Mouse (Mus musculus): ENCODE results near the gene Mamdc4. TPM values are rescaled to one million over a fixed set of nuclear protein-coding genes. Genes with fewer than 3 reads are reported as not detected.

Mamdc4 gene
- total and polyA plus RNA-seq, 3 experiments, result 17.6 to 21.6 TPM; not detected in 1

- Histone ChIP-seq H3K9ac (ENCODE audit: control insufficient read depth, low read depth, low read length, poor library complexity, severe bottlenecking) (no peak overlapping the region), H3K27ac (ENCODE audit: control insufficient read depth, low read depth, low read length) (no peak overlapping the region), H3K79me2 (ENCODE audit: control insufficient read depth, insufficient read depth, low read length, poor library complexity) (no peaks in the 10 kb centered on the region), H3K9me3 (replicated peaks; ENCODE audit: insufficient read depth, low read length) (no peaks in the 10 kb centered on the region), H3K36me3 (ENCODE audit: control insufficient read depth in 1 of 2, insufficient read depth in 2 of 2, low read length in 2 of 2) (peaks cover 0 to 5% of the 10 kb centered on the region in 2 experiments; a peak in 2 of 4 replicates), H3K27me3 (ENCODE audit: control insufficient read depth in 1 of 2, insufficient read depth in 2 of 2, low read length in 2 of 2) (no peaks in the 10 kb centered on the region), H3K4me3 (ENCODE audit: control insufficient read depth in 1 of 2, insufficient read depth in 1 of 2, low read depth in 2 of 2, low read length in 2 of 2) (peak overlapping the region in 1 of 2 experiments; percentile 84; a peak in 1 of 4 replicates), H3K4me1 (ENCODE audit: control insufficient read depth in 1 of 2, insufficient read depth in 2 of 2, low read length in 2 of 2) (peaks cover 0 to 22% of the 10 kb centered on the region in 2 experiments; a peak in 3 of 4 replicates)
- TF ChIP-seq MYC (IDR thresholded peaks at IDR 0.05; ENCODE audit: low read depth, low read length) (no peak), TCF12 (IDR thresholded peaks at IDR 0.05; ENCODE audit: low read depth, low read length) (no peak), KAT2A (conservative IDR thresholded peaks at IDR 0.05; ENCODE audit: low read depth, low read length) (no peak), MAZ (IDR thresholded peaks at IDR 0.05; ENCODE audit: low read depth, low read length) (0 out of 2 replicates have a peak, but pooled peaks have one; percentile 8), JUND (IDR thresholded peaks at IDR 0.05; ENCODE audit: low read depth, low read length) (no peak), BHLHE40 (IDR thresholded peaks at IDR 0.05; ENCODE audit: borderline replicate concordance, low read depth, low read length) (no peak)
- DNase-seq (ENCODE audit: low read depth, low spot score), result no peak
Measured at GRCm38 (mm10) chr2:25620852-25621228, 46.2 kb upstream of the Mamdc4 start.

- no peak for TF ChIP-seq RAD21 (IDR thresholded peaks at IDR 0.05; ENCODE audit: low read depth, low read length)
- no peak for TF ChIP-seq USF1 (IDR thresholded peaks at IDR 0.05; ENCODE audit: low read depth, low read length)
- TF ChIP-seq MYB (IDR thresholded peaks at IDR 0.05; ENCODE audit: low read depth, low read length), result no peak
- TF ChIP-seq UBTF (IDR thresholded peaks at IDR 0.05; ENCODE audit: borderline replicate concordance, insufficient read depth, low read depth, low read length), result no peak
- TF ChIP-seq SIN3A (IDR thresholded peaks at IDR 0.05; ENCODE audit: low read length), result no peak
- no peak for TF ChIP-seq ZNF384 (IDR thresholded peaks at IDR 0.05; ENCODE audit: low read depth, low read length)
- no peak for TF ChIP-seq NELFE (IDR thresholded peaks at IDR 0.05; ENCODE audit: low read depth, low read length)
- TF ChIP-seq ZKSCAN1 (IDR thresholded peaks at IDR 0.05; ENCODE audit: low read depth, low read length), result no peak
- TF ChIP-seq POLR2AphosphoS2 (IDR thresholded peaks at IDR 0.05; ENCODE audit: low read length), result no peak
- no peak for TF ChIP-seq ZC3H11A (IDR thresholded peaks at IDR 0.05; ENCODE audit: low read depth, low read length)
- TF ChIP-seq BHLHE40 (IDR thresholded peaks at IDR 0.05; ENCODE audit: borderline replicate concordance, low read depth, low read length), result no peak
- TF ChIP-seq POLR2AphosphoS5 (IDR thresholded peaks at IDR 0.05; ENCODE audit: borderline replicate concordance, low read depth, low read length), result no peak
- H3K36me3 ChIP-seq (ENCODE audit: control insufficient read depth in 1 of 2, insufficient read depth in 2 of 2, low read length in 2 of 2), result peaks cover 0 to 5% of the 10 kb centered on the region in 2 experiments; a peak in 2 of 4 replicates
- no peaks in the 10 kb centered on the region for H3K9me3 ChIP-seq (replicated peaks; ENCODE audit: insufficient read depth, low read length)
- H3K79me2 ChIP-seq (ENCODE audit: control insufficient read depth, insufficient read depth, low read length, poor library complexity), result no peaks in the 10 kb centered on the region
- peaks cover 0 to 22% of the 10 kb centered on the region in 2 experiments; a peak in 3 of 4 replicates for H3K4me1 ChIP-seq (ENCODE audit: control insufficient read depth in 1 of 2, insufficient read depth in 2 of 2, low read length in 2 of 2)
- DNase-seq (ENCODE audit: low read depth, low spot score), result peak; percentile 69
- H3K27ac ChIP-seq (ENCODE audit: control insufficient read depth, low read depth, low read length), result no peak overlapping the region
- H3K9ac ChIP-seq (ENCODE audit: control insufficient read depth, low read depth, low read length, poor library complexity, severe bottlenecking), result no peak overlapping the region
- H3K27me3 ChIP-seq (ENCODE audit: control insufficient read depth in 1 of 2, insufficient read depth in 2 of 2, low read length in 2 of 2), result no peaks in the 10 kb centered on the region
- no peak overlapping the region for H3K4me3 ChIP-seq (ENCODE audit: control insufficient read depth in 1 of 2, insufficient read depth in 1 of 2, low read depth in 2 of 2, low read length in 2 of 2)
Measured at GRCm38 (mm10) chr2:25620386-25620785, 45.7 kb upstream of the Mamdc4 start.
